Mouse (Mus musculus) hindbrain, embryonic 14.5 days (tissue): ENCODE data around the gene Gm10964. TPM values are rescaled to one million over a fixed set of nuclear protein-coding genes. Genes with fewer than 3 reads are reported as not detected.

ENCODE experiments used
- ATAC-seq: fragments of 200-750 bp; cut with Nextera tagmentation; 2 replicates; pipeline ENCODE4 v1.8.0; 2017; ENCODE audit warnings: moderate number of reproducible peaks, mild to moderate bottlenecking, moderate TSS enrichment, moderate library complexity; ENCODE audit not compliant: low FRiP score
- DNase-seq: peaks from one replicate; pipeline ENCODE4 v3.0.0-alpha.2; 2015; ENCODE audit warnings: low spot score
- H3K27ac ChIP-seq: fragments of 300-500 bp; sonication (generic); 2 replicates; pipeline ENCODE4 v1.5.1; 2014; ENCODE audit warnings: mild to moderate bottlenecking, moderate library complexity
- H3K27me3 ChIP-seq: fragments of 300-500 bp; sonication (generic); 2 replicates; pipeline ENCODE4 v1.6.1; 2014; ENCODE audit warnings: mild to moderate bottlenecking, low read length, mixed read lengths; ENCODE audit not compliant: control insufficient read depth, insufficient read depth
- H3K36me3 ChIP-seq: fragments of 300-500 bp; sonication (generic); replicated peaks from 2 replicates; pipeline ENCODE4 v1.6.1; 2014; ENCODE audit not compliant: control insufficient read depth, insufficient read depth
- H3K4me1 ChIP-seq: fragments of 300-500 bp; sonication (generic); replicated peaks from 2 replicates; pipeline ENCODE4 v1.6.1; 2014; ENCODE audit warnings: antibody characterized with exemption, low read length, mixed read lengths; ENCODE audit not compliant: control insufficient read depth, insufficient read depth
- H3K4me2 ChIP-seq: fragments of 300-500 bp; sonication (generic); replicated peaks from 2 replicates; pipeline ENCODE4 v1.6.1; 2014; ENCODE audit warnings: mild to moderate bottlenecking, moderate library complexity
- H3K4me3 ChIP-seq: fragments of 300-500 bp; sonication (generic); replicated peaks from 2 replicates; pipeline ENCODE4 v1.5.1; 2014; ENCODE audit warnings: mild to moderate bottlenecking, low read length
- H3K9ac ChIP-seq: fragments of 300-500 bp; sonication (generic); 2 replicates; pipeline ENCODE4 v1.6.1; 2014
- H3K9me3 ChIP-seq: fragments of 300-500 bp; sonication (generic); 2 replicates; pipeline ENCODE4 v1.6.1; 2016; ENCODE audit warnings: low read length; ENCODE audit not compliant: control insufficient read depth
- WGBS: fragments of 180-500 bp; shearing (Covaris S2); extraction: QIAGEN DNeasy Blood & Tissue Kit; methylation state at CpG from one replicate; pipeline ENCODE4 v1.1.7; 2014; 5-methylcytosine and 5-hydroxymethylcytosine counted together
- polyA plus RNA-seq: library from polyadenylated mRNA; unstranded; fragments of >200 nt; fragmentation: Nextera tagmentation; extraction: Ambion mirVana; gene quantifications from 2 replicates; pipeline ENCODE4 v1.2.1, GENCODE M21; 2014

The Gm10964 gene
- not detected in 2 replicates for polyA plus RNA-seq

- Histone ChIP-seq H3K9ac (peak within 1 kb of the TSS; percentile 26; the same call in 1 of the 2 replicates), H3K27ac (peak within 1 kb of the TSS; percentile 79), H3K4me1 (peaks cover 30% of the 10 kb centered on the region), H3K27me3 (no peaks in the 10 kb centered on the region), H3K4me2 (peak within 1 kb of the TSS; percentile 49), H3K36me3 (peaks cover 27% of the 10 kb centered on the region), H3K9me3 (no peaks in the 10 kb centered on the region), H3K4me3 (peak within 1 kb of the TSS; percentile 11; the same call in 1 of the 2 replicates)
- no peak for DNase-seq
- 77% methylated on average over 1 of the region's 1 CpGs for WGBS
- no peak for ATAC-seq
These were observed at the start of gene Gm10964 for GRCm38 (mm10) chr3:103739329-103739728. Gm10964 (plus strand) TSS chr3:103739366.

- 84% methylated on average over 3 of the region's 3 CpGs for WGBS
- H3K27ac ChIP-seq: no peak overlapping the region
- no peaks in the 10 kb centered on the region for H3K4me1 ChIP-seq
- H3K27me3 ChIP-seq: no peaks in the 10 kb centered on the region
- no peak overlapping the region for H3K9ac ChIP-seq
- no peaks in the 10 kb centered on the region for H3K36me3 ChIP-seq
- no peak overlapping the region for H3K4me3 ChIP-seq
- H3K9me3 ChIP-seq: no peaks in the 10 kb centered on the region
- H3K4me2 ChIP-seq: no peak overlapping the region
- ATAC-seq: no peak
- DNase-seq: no peak
These were observed 48.7 kb upstream of the Gm10964 start for GRCm38 (mm10) chr3:103690506-103690905.

- Histone ChIP-seq H3K36me3 (no peaks in the 10 kb centered on the region), H3K9ac (no peak overlapping the region), H3K4me2 (no peak overlapping the region), H3K27me3 (no peaks in the 10 kb centered on the region), H3K9me3 (no peaks in the 10 kb centered on the region), H3K4me3 (no peak overlapping the region), H3K27ac (no peak overlapping the region), H3K4me1 (no peaks in the 10 kb centered on the region)
- 50% methylated on average over 3 of the region's 3 CpGs for WGBS
- DNase-seq (no peak), ATAC-seq (no peak)
These were observed 43.6 kb upstream of the Gm10964 start for GRCm38 (mm10) chr3:103695556-103695955.

- DNase-seq (no peak), ATAC-seq (no peak)
- Histone ChIP-seq H3K27ac (no peak overlapping the region), H3K9ac (no peak overlapping the region), H3K27me3 (no peaks in the 10 kb centered on the region), H3K4me2 (no peak overlapping the region), H3K4me3 (no peak overlapping the region), H3K9me3 (no peaks in the 10 kb centered on the region), H3K36me3 (no peaks in the 10 kb centered on the region), H3K4me1 (no peaks in the 10 kb centered on the region)
- 88% methylated on average over 1 of the region's 1 CpGs for WGBS
These were observed 42.7 kb upstream of the Gm10964 start for GRCm38 (mm10) chr3:103696388-103696925.

GRCm38 (mm10) chr3:103704661-103705060 lies 34.5 kb upstream of the Gm10964 start:
- ATAC-seq: no peak
- no peaks in the 10 kb centered on the region for H3K9me3 ChIP-seq
- H3K27me3 ChIP-seq: no peaks in the 10 kb centered on the region
- 77% methylated on average over 6 of the region's 6 CpGs for WGBS
- no peak overlapping the region for H3K9ac ChIP-seq
- no peaks in the 10 kb centered on the region for H3K4me1 ChIP-seq
- DNase-seq: no peak
- H3K27ac ChIP-seq: no peak overlapping the region
- no peak overlapping the region for H3K4me2 ChIP-seq
- no peaks in the 10 kb centered on the region for H3K36me3 ChIP-seq
- H3K4me3 ChIP-seq: no peak overlapping the region

- DNase-seq (no peak), ATAC-seq (no peak)
- Histone ChIP-seq H3K4me3 (no peak overlapping the region), H3K27me3 (no peaks in the 10 kb centered on the region), H3K36me3 (no peaks in the 10 kb centered on the region), H3K9me3 (no peaks in the 10 kb centered on the region), H3K4me2 (no peak overlapping the region), H3K4me1 (no peaks in the 10 kb centered on the region), H3K27ac (no peak overlapping the region), H3K9ac (no peak overlapping the region)
- WGBS: 92% methylated on average over 12 of the region's 12 CpGs
These were observed 33.7 kb upstream of the Gm10964 start for GRCm38 (mm10) chr3:103705426-103705825.

- DNase-seq (no peak), ATAC-seq (no peak)
- 92% methylated on average over 5 of the region's 5 CpGs for WGBS
These were observed 29.6 kb upstream of the Gm10964 start for GRCm38 (mm10) chr3:103709470-103710040.

GRCm38 (mm10) chr3:103712196-103712595 lies 27.0 kb upstream of the Gm10964 start:
- Histone ChIP-seq H3K9me3 (no peaks in the 10 kb centered on the region), H3K4me2 (no peak overlapping the region), H3K27ac (no peak overlapping the region), H3K9ac (no peak overlapping the region), H3K4me1 (peaks cover 10% of the 10 kb centered on the region), H3K36me3 (no peaks in the 10 kb centered on the region), H3K4me3 (no peak overlapping the region), H3K27me3 (no peaks in the 10 kb centered on the region)
- ATAC-seq (no peak), DNase-seq (no peak)
- WGBS: 93% methylated on average over 4 of the region's 4 CpGs

More at GRCm38 (mm10) chr3:103709470-103710040, 29.6 kb upstream of the Gm10964 start:
- no peak overlapping the region for H3K4me2 ChIP-seq
- no peak overlapping the region for H3K27ac ChIP-seq
- no peaks in the 10 kb centered on the region for H3K4me1 ChIP-seq
- H3K27me3 ChIP-seq: no peaks in the 10 kb centered on the region
- H3K36me3 ChIP-seq: no peaks in the 10 kb centered on the region
- H3K9ac ChIP-seq: no peak overlapping the region
- no peaks in the 10 kb centered on the region for H3K9me3 ChIP-seq
- H3K4me3 ChIP-seq: no peak overlapping the region

GRCm38 (mm10) chr3:103714236-103714875 lies 24.8 kb upstream of the Gm10964 start:
- H3K27me3 ChIP-seq: no peaks in the 10 kb centered on the region
- no peaks in the 10 kb centered on the region for H3K9me3 ChIP-seq
- no peaks in the 10 kb centered on the region for H3K36me3 ChIP-seq
- WGBS: 72% methylated on average over 7 of the region's 7 CpGs
- no peak overlapping the region for H3K4me2 ChIP-seq
- no peak overlapping the region for H3K27ac ChIP-seq
- ATAC-seq: no peak
- H3K4me1 ChIP-seq: peaks cover 21% of the 10 kb centered on the region
- no peak for DNase-seq
- H3K9ac ChIP-seq: no peak overlapping the region
- H3K4me3 ChIP-seq: no peak overlapping the region
